Mouse (Mus musculus) T-cell, adult 2 months (primary cell): Measurements from ENCODE around the gene Usp24.
A peak's percentile ranks its signal among the peaks of the same experiment; 100 is the strongest.
"Not testable (repeated sequence)": the region's sequence is repeated elsewhere in the genome, so short reads cannot be mapped to it uniquely, and the experiment has no call there.

Experiments
- DNase-seq: peaks from one replicate; pipeline ENCODE4 v3.0.0; 2022; ENCODE audit warnings: low spot score

Usp24 gene

GRCm38 (mm10) chr4:106318208-106318607 is 2.2 kb downstream of the Usp24 start:
- DNase-seq = peak; percentile 19

- no peak for DNase-seq
These were observed 3.0 kb downstream of the Usp24 start for GRCm38 (mm10) chr4:106318976-106319375.

DNA sequence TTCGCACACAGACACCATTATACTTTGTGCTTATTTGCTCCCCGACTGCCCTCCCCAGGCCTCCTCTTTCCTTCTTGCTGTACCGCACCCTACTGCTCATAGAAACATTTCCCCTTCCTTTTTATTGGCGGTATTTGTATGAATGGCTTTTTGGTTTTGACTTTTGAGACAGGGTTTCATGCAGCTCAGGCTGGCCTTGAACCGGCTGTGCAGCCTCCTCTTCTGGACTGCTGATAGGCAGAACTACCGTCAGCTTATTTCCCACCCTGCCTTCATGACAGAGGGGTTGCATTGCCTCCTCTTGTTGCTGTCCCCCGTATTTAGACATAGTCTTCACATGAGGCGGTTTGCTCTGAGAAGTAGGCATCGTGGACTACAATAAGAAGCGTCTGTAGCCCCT is 6.8 kb downstream of the Usp24 start:
- DNase-seq = no peak

DNA sequence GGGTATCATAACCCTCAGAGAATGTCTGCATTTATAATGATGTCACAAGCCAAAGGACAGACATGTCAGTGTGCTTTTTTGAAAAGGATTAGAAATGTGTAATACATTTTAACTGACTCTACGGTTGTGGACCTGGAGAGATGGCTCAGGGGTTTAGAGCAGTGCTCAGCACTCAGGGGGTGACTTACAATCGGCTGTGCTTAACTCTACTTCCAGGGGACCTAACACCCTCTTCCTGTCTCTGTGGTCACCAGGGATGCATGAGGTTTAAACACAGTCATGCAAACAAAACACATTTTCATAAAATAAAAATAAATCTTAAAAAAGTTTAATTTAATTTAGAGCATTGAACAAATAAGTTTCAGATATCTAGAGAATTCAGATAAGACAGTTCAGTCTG is 7.3 kb downstream of the Usp24 start:
- DNase-seq = no peak

DNA sequence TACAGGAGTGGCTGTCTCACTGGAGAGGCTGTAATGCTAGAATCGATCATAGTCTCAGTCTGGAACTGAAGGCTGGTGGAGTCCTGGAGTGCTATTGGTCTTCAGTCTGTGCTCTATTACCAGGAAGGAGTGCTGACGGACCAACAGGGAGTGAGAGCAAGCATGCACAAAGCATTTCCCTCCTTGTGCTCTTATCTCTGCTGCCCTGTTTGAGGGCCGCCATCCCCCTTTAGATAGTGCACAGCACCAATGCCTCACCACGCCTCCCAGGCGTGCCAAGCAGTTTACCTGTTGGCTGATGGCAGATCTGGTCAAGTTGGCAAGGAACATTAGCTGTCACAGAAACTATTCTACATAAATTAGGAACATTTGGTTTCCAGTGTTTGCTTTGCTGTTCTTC is 11.4 kb downstream of the Usp24 start:
- no peak for DNase-seq

GRCm38 (mm10) chr4:106328704-106329103 is 12.7 kb downstream of the Usp24 start:
- DNase-seq = no peak

DNA sequence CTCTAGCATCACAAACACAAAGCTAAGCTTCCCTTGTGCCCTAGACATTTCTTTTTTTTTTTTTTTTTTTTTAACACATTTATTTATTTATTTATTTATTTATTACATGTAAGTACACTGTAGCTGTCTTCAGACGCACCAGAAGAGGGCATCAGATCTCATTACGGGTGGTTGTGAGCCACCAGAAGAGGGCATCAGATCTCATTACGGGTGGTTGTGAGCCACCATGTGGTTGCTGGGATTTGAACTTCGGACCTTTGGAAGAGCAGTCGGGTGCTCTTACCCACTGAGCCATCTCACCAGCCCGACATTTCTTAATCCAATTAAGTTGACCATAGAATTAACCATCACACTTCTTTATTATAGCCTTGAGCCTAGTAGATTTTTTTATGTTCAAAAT is 13.2 kb downstream of the Usp24 start:
- peak; percentile 27 for DNase-seq

GRCm38 (mm10) chr4:106330371-106330819 is 14.4 kb downstream of the Usp24 start:
- no peak for DNase-seq

- no peak for DNase-seq
These were observed 17.1 kb downstream of the Usp24 start for GRCm38 (mm10) chr4:106333071-106333470.

DNA sequence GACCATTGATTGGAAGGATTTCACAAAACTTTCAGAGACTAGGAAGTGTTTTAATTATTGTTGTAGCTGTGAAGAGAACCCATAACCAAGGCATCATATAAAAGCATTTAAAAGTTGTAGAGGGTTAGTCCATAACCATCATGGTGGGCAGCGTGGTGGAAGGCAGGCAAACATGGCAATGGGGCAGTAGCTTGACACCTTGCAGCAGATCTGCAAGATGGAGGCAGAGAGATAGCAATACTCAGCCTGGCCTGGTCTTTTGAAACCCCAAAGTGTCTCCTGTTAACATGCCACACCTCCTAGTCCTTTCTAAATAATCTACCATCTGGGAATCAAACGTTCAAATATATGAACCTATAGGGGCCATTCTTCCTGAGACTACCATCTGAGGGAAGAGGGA is 17.6 kb downstream of the Usp24 start:
- no peak for DNase-seq

- DNase-seq = no peak
These were observed 19.8 kb downstream of the Usp24 start for GRCm38 (mm10) chr4:106335858-106336257.

- no peak for DNase-seq
These were observed 31.7 kb downstream of the Usp24 start for GRCm38 (mm10) chr4:106347664-106348063.

GRCm38 (mm10) chr4:106355025-106355424 is 39.0 kb downstream of the Usp24 start:
- DNase-seq = not testable (repeated sequence)

GRCm38 (mm10) chr4:106370013-106370412 is 54.0 kb downstream of the Usp24 start:
- DNase-seq = no peak

DNA sequence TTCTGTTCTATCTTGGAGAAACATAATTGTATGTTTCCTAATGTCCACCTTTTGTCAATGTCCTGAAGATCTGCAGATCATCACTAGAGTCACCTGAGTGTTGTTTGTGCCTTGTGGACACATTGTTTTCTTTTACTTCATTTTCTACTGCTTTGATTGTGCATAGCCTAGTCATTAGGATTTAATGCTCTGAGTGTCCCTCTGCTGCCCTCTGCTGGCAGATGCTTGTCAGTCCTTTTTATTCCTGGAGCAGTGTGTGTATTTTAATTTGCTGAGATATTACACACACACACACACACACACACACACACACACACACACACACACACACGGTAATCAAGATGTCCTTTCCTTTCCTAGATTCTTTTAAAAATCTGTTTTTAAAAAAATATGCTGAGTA is 59.8 kb downstream of the Usp24 start:
- DNase-seq = peak; percentile 72

GRCm38 (mm10) chr4:106378839-106379572 is 63.0 kb downstream of the Usp24 start:
- no peak for DNase-seq

GRCm38 (mm10) chr4:106381131-106381530 is 65.1 kb downstream of the Usp24 start:
- no peak for DNase-seq

DNA sequence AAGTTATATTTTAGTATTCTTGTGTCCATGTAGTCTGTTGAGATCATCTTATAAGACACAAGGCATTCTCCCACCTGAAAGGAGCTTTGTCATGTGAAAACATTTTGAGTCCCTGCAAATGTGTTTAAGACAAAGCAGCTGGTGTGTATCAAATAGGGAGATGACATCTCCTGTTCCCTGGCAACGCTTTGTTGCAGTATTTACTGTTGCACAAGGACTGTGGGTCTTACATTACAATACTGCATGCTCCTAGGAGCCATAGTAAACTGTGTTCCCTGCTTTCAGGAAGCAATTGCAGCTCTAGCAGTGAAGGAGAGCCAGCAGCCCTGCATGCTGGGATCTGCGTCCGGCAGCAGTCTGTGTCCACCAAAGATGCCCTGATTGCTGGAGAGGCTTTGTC is 73.9 kb downstream of the Usp24 start:
- no peak for DNase-seq

GRCm38 (mm10) chr4:106409621-106410020 is 93.6 kb downstream of the Usp24 start:
- no peak for DNase-seq

DNA sequence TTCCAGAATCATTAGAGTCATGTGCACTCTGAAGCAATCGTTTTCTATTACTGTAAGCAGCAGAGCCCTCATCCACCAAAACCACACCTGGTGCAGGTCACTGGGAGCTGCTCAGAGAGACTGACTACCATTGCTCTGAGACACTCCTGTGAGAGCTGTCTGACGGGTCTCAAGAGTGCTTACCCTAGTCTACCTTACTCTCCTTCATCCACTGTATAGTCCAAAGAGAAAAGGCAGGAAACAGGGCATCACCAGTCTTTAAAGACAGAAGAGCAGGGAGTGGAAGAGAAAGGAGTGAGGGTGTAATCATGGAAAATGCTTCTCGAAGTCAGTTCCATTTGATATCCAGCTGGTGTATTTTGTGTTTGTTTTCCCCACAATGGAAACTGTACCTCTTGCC is 103.2 kb downstream of the Usp24 start:
- no peak for DNase-seq

GRCm38 (mm10) chr4:106419791-106420190 is 103.8 kb downstream of the Usp24 start:
- DNase-seq = no peak

DNA sequence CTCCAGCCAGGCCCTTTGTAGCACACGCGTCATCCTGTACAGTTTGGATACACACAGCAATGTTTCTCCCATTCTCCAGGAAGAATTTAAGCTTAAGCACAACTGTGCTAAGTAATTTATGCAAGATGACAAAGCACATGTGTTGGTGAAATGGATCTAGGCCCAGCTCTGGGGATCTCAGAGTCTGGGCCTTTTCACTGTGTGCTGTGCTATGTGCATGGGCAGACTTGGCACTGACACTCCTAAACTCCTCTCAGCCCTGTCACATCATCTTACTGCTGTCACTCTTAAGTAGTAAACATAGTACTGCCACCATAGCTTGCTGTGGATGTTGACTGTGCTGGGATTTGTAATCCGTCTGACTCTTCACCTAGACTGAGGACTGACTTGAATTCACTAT is 106.6 kb downstream of the Usp24 start:
- no peak for DNase-seq

GRCm38 (mm10) chr4:106424560-106424959 is 108.5 kb downstream of the Usp24 start:
- DNase-seq = no peak

GRCm38 (mm10) chr4:106426286-106426685 is 110.3 kb downstream of the Usp24 start:
- DNase-seq = no peak
